Mouse (Mus musculus) urinary bladder, adult 2 months (tissue): ENCODE results near the gene Tmc5. TPM values are rescaled to one million over a fixed set of nuclear protein-coding genes. Genes with fewer than 3 reads are reported as not detected.

Experiments used
- DNase-seq: peaks from one replicate; pipeline ENCODE4 v3.0.0; 2022; ENCODE audit warnings: low spot score
- polyA plus RNA-seq: library from polyadenylated mRNA; depleted of rRNA; stranded (reverse); fragments of >200 nt; gene quantifications from 2 replicates; pipeline ENCODE4 v1.2.3, GENCODE M21; 2012; rRNA removed

Tmc5 gene
- polyA plus RNA-seq, 1 experiment = 0.04 TPM

GRCm38 (mm10) chr7:118696146-118696545 lies 99.0 kb downstream of the Tmc5 start:
- DNase-seq = no peak

GRCm38 (mm10) chr7:118697168-118697567 lies 100.1 kb downstream of the Tmc5 start:
- no peak for DNase-seq

GRCm38 (mm10) chr7:118698882-118699281 lies 101.8 kb downstream of the Tmc5 start:
- no peak for DNase-seq

- no peak for DNase-seq
Measured at GRCm38 (mm10) chr7:118703144-118703561, 106.1 kb downstream of the Tmc5 start.

- no peak for DNase-seq
Measured at GRCm38 (mm10) chr7:118704001-118704850, 107.1 kb downstream of the Tmc5 start.

GRCm38 (mm10) chr7:118705101-118705961 lies 108.2 kb downstream of the Tmc5 start, which contains the start of gene Gde1:
Gde1 (minus strand) TSS chr7:118705778.
- peak; percentile 79 for DNase-seq

- DNase-seq = no peak
Measured at GRCm38 (mm10) chr7:118706051-118706450, 109.0 kb downstream of the Tmc5 start.

- no peak for DNase-seq
Measured at GRCm38 (mm10) chr7:118706488-118706887, 109.4 kb downstream of the Tmc5 start.

- no peak for DNase-seq
Measured at GRCm38 (mm10) chr7:118707216-118707615, 110.1 kb downstream of the Tmc5 start.

GRCm38 (mm10) chr7:118708002-118708401 lies 110.9 kb downstream of the Tmc5 start:
- DNase-seq = no peak

GRCm38 (mm10) chr7:118710776-118711175 lies 113.7 kb downstream of the Tmc5 start:
- DNase-seq = no peak

GRCm38 (mm10) chr7:118712228-118713173 lies 115.4 kb downstream of the Tmc5 start, which contains the start of gene Ccp110:
Ccp110 (plus strand) TSS chr7:118712552.
- peak; percentile 67 for DNase-seq

- no peak for DNase-seq
Measured at GRCm38 (mm10) chr7:118714873-118715272, 117.8 kb downstream of the Tmc5 start.

- DNase-seq = no peak
Measured at GRCm38 (mm10) chr7:118718066-118718465, 121.0 kb downstream of the Tmc5 start.

GRCm38 (mm10) chr7:118723927-118724326 lies 126.8 kb downstream of the Tmc5 start:
- DNase-seq = no peak

Other genes starting within 250 kb of the Tmc5 start
- gene Syt17, start 149.1 kb upstream of the Tmc5 start, polyA plus RNA-seq = 2.3 and 2.8 TPM in 2 replicates
- 16.6 and 19.9 TPM in 2 replicates for gene Itpripl2, start 105.3 kb upstream of the Tmc5 start, polyA plus RNA-seq
- 64.4 and 72.4 TPM in 2 replicates for gene Coq7, start 63.9 kb upstream of the Tmc5 start, polyA plus RNA-seq
- gene Tmc7, start 12.6 kb upstream of the Tmc5 start, polyA plus RNA-seq = 9.2 and 9.3 TPM in 2 replicates
- 126 and 128 TPM in 2 replicates for gene Gde1, start 108.5 kb downstream of the Tmc5 start, polyA plus RNA-seq
- 9.1 and 11.7 TPM in 2 replicates for gene Ccp110, start 115.3 kb downstream of the Tmc5 start, polyA plus RNA-seq
- gene Vps35l, start 142.9 kb downstream of the Tmc5 start, polyA plus RNA-seq = 48.9 and 54.2 TPM in 2 replicates